Mouse (Mus musculus) urinary bladder, postnatal 0 days (tissue): ENCODE results near the gene Dlgap3. TPM values are rescaled to one million over a fixed set of nuclear protein-coding genes. Genes with fewer than 3 reads are reported as not detected.

Experiments used
- polyA plus RNA-seq: library from polyadenylated mRNA; unstranded; fragments of >200 nt; fragmentation: Nextera tagmentation; extraction: Ambion mirVana; gene quantifications from 2 replicates; pipeline ENCODE4 v1.2.1, GENCODE M21; 2015

Gene Dlgap3
- polyA plus RNA-seq, result 0.05 and 0.08 TPM in 2 replicates

GRCm38 (mm10) chr4:127168914-127169345 is at the start of gene Dlgap3:
Gene Dlgap3, plus strand, starts transcription at chr4:127169204.

DNA sequence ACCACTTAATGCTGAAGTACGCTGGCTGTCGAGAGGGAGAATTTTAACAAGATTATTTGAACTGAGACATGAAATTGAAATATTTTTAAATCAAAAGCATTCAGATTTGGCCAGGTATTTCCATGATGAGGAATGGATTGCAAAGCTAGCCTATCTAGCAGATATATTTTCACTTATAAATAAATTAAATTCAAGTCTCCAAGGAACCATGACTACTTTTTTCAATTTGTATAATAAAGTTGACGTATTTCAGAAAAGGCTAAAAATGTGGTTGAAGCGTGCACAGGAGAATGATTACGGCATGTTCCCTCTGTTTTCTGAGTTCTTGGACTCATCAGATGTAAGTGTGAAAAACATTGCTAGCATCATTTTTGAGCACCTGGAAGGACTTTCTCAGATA is 45.6 kb upstream of the Dlgap3 start, which contains the start of gene Tmem35b:
TSS of gene Tmem35b (plus strand) at position 301 of the 400 bp plus-strand sequence.

GRCm38 (mm10) chr4:127243552-127243951 is 74.5 kb downstream of the Dlgap3 start, which contains the start of gene Smim12:
Gene Smim12, plus strand, starts transcription at chr4:127243784.

Other genes starting within 250 kb of the Dlgap3 start
- 7.8 and 9.3 TPM in 2 replicates for gene Zmym4, start 201.1 kb upstream of the Dlgap3 start, polyA plus RNA-seq
- 35.6 and 37.7 TPM in 2 replicates for gene Sfpq, start 147.9 kb upstream of the Dlgap3 start, polyA plus RNA-seq
- gene Zmym1, start 108.1 kb upstream of the Dlgap3 start, polyA plus RNA-seq, result 5.0 and 6.3 TPM in 2 replicates
- gene Zmym6, start 91.8 kb upstream of the Dlgap3 start, polyA plus RNA-seq, result 6.2 and 8.3 TPM in 2 replicates
- gene Tmem35b, start 45.5 kb upstream of the Dlgap3 start, polyA plus RNA-seq, result 15.6 and 15.7 TPM in 2 replicates
- 48.7 and 51.0 TPM in 2 replicates for gene Smim12, start 74.6 kb downstream of the Dlgap3 start, polyA plus RNA-seq
- 8.7 and 10.8 TPM in 2 replicates for gene Gja4, start 144.8 kb downstream of the Dlgap3 start, polyA plus RNA-seq
- gene Gjb3, start 161.6 kb downstream of the Dlgap3 start, polyA plus RNA-seq, result 13.4 and 13.7 TPM in 2 replicates
- gene Gjb4, start 184.9 kb downstream of the Dlgap3 start, polyA plus RNA-seq, result 1.9 and 4.2 TPM in 2 replicates
- 11.5 and 13.4 TPM in 2 replicates for gene Gjb5, start 189.0 kb downstream of the Dlgap3 start, polyA plus RNA-seq